Mouse (Mus musculus): Measurements from ENCODE around the gene Fcgr1.

DNA sequence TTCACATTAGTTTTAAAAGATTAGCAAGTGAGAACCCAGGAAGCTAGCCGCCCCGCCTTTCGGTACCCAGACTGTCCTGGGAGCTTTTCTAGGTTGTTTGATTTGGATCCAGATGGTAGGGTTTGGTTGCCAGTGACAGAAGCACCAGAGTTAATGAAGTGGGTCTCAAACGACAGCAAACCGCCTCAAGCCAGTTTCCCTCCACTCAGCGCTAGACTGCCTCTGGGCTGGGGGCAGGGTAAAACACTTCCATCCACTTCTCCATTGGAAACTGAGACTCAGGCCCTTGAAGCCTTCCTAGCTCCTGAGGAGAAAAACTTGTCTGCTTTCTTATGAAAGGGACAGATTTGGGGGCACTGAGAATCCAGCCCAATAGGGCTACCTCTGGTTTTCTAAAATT, 1.1 kb downstream of the Fcgr1 start:
- TF ChIP-seq CTCF (IDR thresholded peaks at IDR 0.05; ENCODE audit: low read depth) (no peak), EP300 (optimal IDR thresholded peaks at IDR 0.05) (no peak)
